Mouse (Mus musculus): ENCODE measurements around the gene Slc17a7. TPM values are rescaled to one million over a fixed set of nuclear protein-coding genes. Genes with fewer than 3 reads are reported as not detected.

Slc17a7 gene
- polyA plus RNA-seq, 1 experiment: 397 TPM

- no peak overlapping the region for H3K4me3 ChIP-seq (replicated peaks; ENCODE audit: insufficient read depth, low read depth, low read length)
- 93% methylated on average over 6 of the region's 6 CpGs for WGBS
- peaks cover 5% of the 10 kb centered on the region; the same call in 1 of the 2 replicates for H3K4me1 ChIP-seq (ENCODE audit: control insufficient read depth, insufficient read depth, low read length)
- no peak for TF ChIP-seq CTCF (IDR thresholded peaks at IDR 0.05; ENCODE audit: borderline replicate concordance, insufficient read depth, low read depth, low read length)
- no peak for TF ChIP-seq POLR2A (IDR thresholded peaks at IDR 0.05; ENCODE audit: borderline replicate concordance, insufficient read depth, low read length)
- no peaks in the 10 kb centered on the region for H3K27me3 ChIP-seq (ENCODE audit: control insufficient read depth, insufficient read depth, low read length)
- H3K27ac ChIP-seq (ENCODE audit: insufficient read depth, low read length): no peak overlapping the region
- DNase-seq: no peak
Measured at GRCm38 (mm10) chr7:45160316-45160800, 3.4 kb upstream of the Slc17a7 start.

- Histone ChIP-seq H3K4me1 (ENCODE audit: control insufficient read depth, insufficient read depth, low read length) (peaks cover 5% of the 10 kb centered on the region; the same call in 1 of the 2 replicates), H3K4me3 (replicated peaks; ENCODE audit: insufficient read depth, low read depth, low read length) (no peak overlapping the region), H3K27me3 (ENCODE audit: control insufficient read depth, insufficient read depth, low read length) (no peaks in the 10 kb centered on the region), H3K27ac (ENCODE audit: insufficient read depth, low read length) (no peak overlapping the region)
- WGBS: 79% methylated on average over 3 of the region's 3 CpGs
- no peak for DNase-seq
- no peak for TF ChIP-seq POLR2A (IDR thresholded peaks at IDR 0.05; ENCODE audit: borderline replicate concordance, insufficient read depth, low read length)
Measured at GRCm38 (mm10) chr7:45160866-45161265, 2.9 kb upstream of the Slc17a7 start.

GRCm38 (mm10) chr7:45161612-45162473 is 1.9 kb upstream of the Slc17a7 start:
- Histone ChIP-seq H3K4me3 (replicated peaks; ENCODE audit: insufficient read depth, low read depth, low read length) (peak overlapping the region; percentile 36), H3K27ac (ENCODE audit: insufficient read depth, low read length) (peak overlapping the region; percentile 65), H3K27me3 (ENCODE audit: control insufficient read depth, insufficient read depth, low read length) (no peaks in the 10 kb centered on the region), H3K4me1 (ENCODE audit: control insufficient read depth, insufficient read depth, low read length) (peaks cover 5% of the 10 kb centered on the region; the same call in 1 of the 2 replicates)
- 1% methylated on average over 35 of the region's 35 CpGs for WGBS
- no peak for TF ChIP-seq POLR2A (IDR thresholded peaks at IDR 0.05; ENCODE audit: borderline replicate concordance, insufficient read depth, low read length)
- TF ChIP-seq CTCF (IDR thresholded peaks at IDR 0.05; ENCODE audit: borderline replicate concordance, insufficient read depth, low read depth, low read length): peak; percentile 95
- peak; percentile 99 for DNase-seq

GRCm38 (mm10) chr7:45162551-45162950 is 1.2 kb upstream of the Slc17a7 start:
- Histone ChIP-seq H3K4me3 (replicated peaks; ENCODE audit: insufficient read depth, low read depth, low read length) (peak overlapping the region; percentile 36), H3K4me1 (ENCODE audit: control insufficient read depth, insufficient read depth, low read length) (peaks cover 5% of the 10 kb centered on the region; the same call in 1 of the 2 replicates), H3K27me3 (ENCODE audit: control insufficient read depth, insufficient read depth, low read length) (no peaks in the 10 kb centered on the region), H3K27ac (ENCODE audit: insufficient read depth, low read length) (peak overlapping the region; percentile 65)
- no peak for DNase-seq
- TF ChIP-seq POLR2A (IDR thresholded peaks at IDR 0.05; ENCODE audit: borderline replicate concordance, insufficient read depth, low read length) (0 out of 2 replicates have a peak, but pooled peaks have one; percentile 24), CTCF (IDR thresholded peaks at IDR 0.05; ENCODE audit: borderline replicate concordance, insufficient read depth, low read depth, low read length) (no peak)
- 9% methylated on average over 6 of the region's 6 CpGs for WGBS

- no peaks in the 10 kb centered on the region for H3K27me3 ChIP-seq (ENCODE audit: control insufficient read depth, insufficient read depth, low read length)
- peaks cover 5% of the 10 kb centered on the region; the same call in 1 of the 2 replicates for H3K4me1 ChIP-seq (ENCODE audit: control insufficient read depth, insufficient read depth, low read length)
- TF ChIP-seq POLR2A (IDR thresholded peaks at IDR 0.05; ENCODE audit: borderline replicate concordance, insufficient read depth, low read length) (no peak), CTCF (IDR thresholded peaks at IDR 0.05; ENCODE audit: borderline replicate concordance, insufficient read depth, low read depth, low read length) (no peak)
- DNase-seq: no peak
- WGBS: 35% methylated on average over 9 of the region's 9 CpGs
- peak overlapping the region; percentile 87 for H3K27ac ChIP-seq (ENCODE audit: insufficient read depth, low read length)
- peak overlapping the region; percentile 79 for H3K4me3 ChIP-seq (replicated peaks; ENCODE audit: insufficient read depth, low read depth, low read length)
Measured at GRCm38 (mm10) chr7:45162996-45163615, 643 bp upstream of the Slc17a7 start.

- DNase-seq: peak; percentile 78 to 84
- H3K27ac ChIP-seq (ENCODE audit: insufficient read depth, low read length): peak overlapping the region; percentile 91
Measured at GRCm38 (mm10) chr7:45164833-45165232, 1.1 kb downstream of the Slc17a7 start.

GRCm38 (mm10) chr7:45165701-45166100 is 2.0 kb downstream of the Slc17a7 start:
- H3K4me3 ChIP-seq (replicated peaks; ENCODE audit: insufficient read depth, low read depth, low read length): peak overlapping the region; percentile 79
- H3K27me3 ChIP-seq (ENCODE audit: control insufficient read depth, insufficient read depth, low read length): no peaks in the 10 kb centered on the region
- peak overlapping the region; percentile 91 for H3K27ac ChIP-seq (ENCODE audit: insufficient read depth, low read length)
- no peak for TF ChIP-seq CTCF (IDR thresholded peaks at IDR 0.05; ENCODE audit: borderline replicate concordance, insufficient read depth, low read depth, low read length)
- no peak for TF ChIP-seq POLR2A (IDR thresholded peaks at IDR 0.05; ENCODE audit: borderline replicate concordance, insufficient read depth, low read length)
- WGBS: 12% methylated on average over 11 of the region's 11 CpGs
- DNase-seq: peak in 1 of 2 experiments; percentile 61
- peaks cover 22% of the 10 kb centered on the region for H3K4me1 ChIP-seq (ENCODE audit: control insufficient read depth, insufficient read depth, low read length)

More at GRCm38 (mm10) chr7:45164833-45165232, 1.1 kb downstream of the Slc17a7 start:
- TF ChIP-seq CTCF (IDR thresholded peaks at IDR 0.05; ENCODE audit: borderline replicate concordance, insufficient read depth, low read depth, low read length) (no peak), POLR2A (IDR thresholded peaks at IDR 0.05; ENCODE audit: borderline replicate concordance, insufficient read depth, low read length) (peak; percentile 43; the same call in 1 of the 2 replicates)
- H3K4me3 ChIP-seq (replicated peaks; ENCODE audit: insufficient read depth, low read depth, low read length): peak overlapping the region; percentile 79
- H3K27me3 ChIP-seq (ENCODE audit: control insufficient read depth, insufficient read depth, low read length): no peaks in the 10 kb centered on the region
- H3K4me1 ChIP-seq (ENCODE audit: control insufficient read depth, insufficient read depth, low read length): peaks cover 15% of the 10 kb centered on the region; the same call in 1 of the 2 replicates
- WGBS: 16% methylated on average over 5 of the region's 5 CpGs
